Mouse (Mus musculus): ENCODE results near the gene Cdk7. TPM values are rescaled to one million over a fixed set of nuclear protein-coding genes. Genes with fewer than 3 reads are reported as not detected.
"Not testable (repeated sequence)": the region's sequence is repeated elsewhere in the genome, so short reads cannot be mapped to it uniquely, and the experiment has no call there.

Cdk7 gene
- total RNA-seq, 2 experiments from 2014 or later: 14.3 to 17.0 TPM

DNA sequence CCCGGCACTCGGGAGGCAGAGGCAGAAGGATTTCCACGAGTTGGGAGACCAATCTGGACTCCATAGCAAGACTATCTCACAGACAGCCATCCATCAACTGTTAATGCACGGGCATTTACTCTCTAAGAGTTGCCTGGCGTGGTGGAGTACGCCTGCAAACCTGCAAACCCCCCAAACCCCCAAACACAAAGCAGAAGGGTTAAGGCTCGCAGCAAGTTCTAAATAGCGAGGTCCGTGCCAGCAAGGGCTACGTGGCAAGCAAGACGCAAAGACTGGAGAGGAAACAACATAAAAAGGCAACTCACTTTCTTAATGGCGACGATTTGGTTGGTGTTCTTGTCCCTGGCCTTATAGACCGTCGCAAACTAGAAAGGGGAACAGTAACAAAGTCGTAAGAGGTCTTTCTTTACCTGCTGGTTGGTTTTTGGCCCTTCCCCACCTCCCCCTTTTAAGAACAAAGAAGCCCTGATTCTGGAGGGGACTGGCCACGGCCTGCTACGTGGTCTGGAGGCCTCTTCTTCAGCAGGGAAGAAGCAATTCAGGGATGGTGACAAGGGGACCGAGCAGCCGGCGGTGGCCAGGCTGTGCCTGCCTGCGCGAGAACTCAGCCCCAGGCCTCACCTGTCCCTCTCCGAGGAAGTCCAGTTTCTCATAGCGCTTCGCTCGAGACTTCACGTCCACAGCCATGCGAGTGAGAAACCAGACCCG, 432 bp downstream of the Cdk7 start:
- no peak for DNase-seq
- intact Hi-C loops (cut with DNase I; ENCODE audit: low total_unique reads): no loop called here

DNA sequence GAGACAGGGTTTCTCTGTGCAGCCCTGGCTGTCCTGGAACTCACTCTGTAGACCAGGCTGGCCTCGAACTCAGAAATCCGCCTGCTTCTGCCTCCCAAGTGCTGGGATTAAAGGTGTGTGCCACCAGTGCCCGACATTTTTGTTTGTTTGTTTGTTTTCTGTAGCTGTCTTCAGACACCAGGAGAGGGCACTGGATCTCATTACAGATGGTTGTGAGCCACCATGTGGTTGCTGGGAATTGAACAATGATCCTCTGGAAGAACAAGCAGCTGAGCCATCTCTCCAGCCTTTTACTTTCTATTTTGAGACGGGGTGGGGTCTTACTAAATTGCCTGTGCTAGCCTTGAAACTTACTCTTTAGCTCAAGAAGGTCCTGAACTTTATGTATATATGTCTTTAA, 2.2 kb downstream of the Cdk7 start:
- intact Hi-C loops (cut with DNase I; ENCODE audit: low total_unique reads); DNase-seq: not testable (repeated sequence)

DNA sequence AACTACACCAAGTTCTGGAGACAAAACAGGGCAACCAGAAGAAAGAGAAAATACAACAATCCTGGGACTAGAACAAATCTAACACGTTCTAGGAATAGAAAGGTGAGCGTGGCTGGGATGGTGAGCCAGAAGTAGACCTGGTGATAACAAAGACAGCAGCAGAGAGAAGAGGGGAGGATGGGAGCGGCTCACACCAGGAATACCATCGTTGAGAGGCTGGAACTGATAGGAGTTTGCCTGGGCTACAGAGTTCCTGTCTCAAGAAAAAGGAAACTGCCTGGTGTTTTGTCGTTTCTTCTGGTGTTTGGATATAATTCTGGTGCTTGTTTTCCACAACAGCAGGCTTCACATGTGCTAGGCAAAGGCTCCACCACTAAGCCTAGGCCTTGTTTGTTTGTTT, 2.7 kb downstream of the Cdk7 start:
- intact Hi-C loops (cut with DNase I; ENCODE audit: low total_unique reads): no loop called here
- no peak for DNase-seq

DNA sequence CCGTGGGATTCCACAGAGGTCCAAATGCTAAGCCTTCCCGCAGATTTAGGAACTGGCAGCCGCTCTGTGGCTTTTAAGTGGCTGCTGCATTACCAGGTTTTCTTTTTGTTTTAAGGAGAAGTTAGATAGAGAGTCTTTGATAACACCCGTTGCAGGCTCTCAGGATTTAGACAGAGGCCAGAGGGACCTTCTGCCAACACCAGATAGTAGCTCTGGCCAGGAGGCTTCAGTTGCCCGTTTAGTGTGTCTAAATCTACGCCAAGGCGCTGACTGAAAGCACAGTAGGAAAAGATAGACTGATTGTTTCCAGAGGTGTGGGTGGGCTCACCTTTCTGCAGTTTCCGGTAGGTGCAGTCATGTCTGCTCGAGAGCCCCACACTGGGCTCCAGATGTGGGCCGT, 5.5 kb downstream of the Cdk7 start:
- intact Hi-C loops (cut with DNase I; ENCODE audit: low total_unique reads): no loop called here
- no peak for DNase-seq

DNA sequence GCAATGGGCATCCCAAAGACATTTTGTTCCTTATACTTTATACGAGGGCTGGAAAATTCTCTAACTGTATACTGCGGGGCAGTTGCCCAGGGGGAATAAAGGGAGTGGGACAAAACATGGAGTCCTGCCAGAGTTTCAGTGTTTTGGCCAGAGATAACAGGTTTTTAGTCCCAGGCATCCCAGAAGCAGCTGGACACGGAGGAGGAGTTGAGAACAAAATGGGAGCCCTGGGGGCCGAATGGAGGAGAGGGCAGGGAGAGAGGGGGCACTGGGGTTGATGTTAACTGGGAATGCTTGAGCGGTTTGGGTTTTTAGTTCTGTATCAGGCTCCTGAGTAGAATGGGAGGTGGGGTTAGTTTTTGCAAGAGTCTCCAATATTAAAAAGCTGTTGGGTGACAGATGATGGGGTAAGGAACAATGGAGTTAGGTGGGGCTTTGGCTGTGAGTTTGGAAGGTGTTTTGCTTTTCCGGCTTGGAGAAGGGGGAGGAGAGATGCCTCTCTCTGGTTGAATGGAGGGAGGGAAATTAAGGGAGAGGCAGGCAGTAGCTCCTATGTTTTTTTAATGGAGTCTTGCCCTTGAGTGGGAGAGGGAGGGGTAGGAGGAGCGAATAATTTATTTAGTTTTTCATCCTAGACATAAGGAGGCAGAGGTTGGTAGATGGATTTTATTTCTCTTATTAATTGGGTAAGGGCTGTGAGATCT, 6.5 kb downstream of the Cdk7 start:
- DNase-seq: no peak
- intact Hi-C loops (cut with DNase I; ENCODE audit: low total_unique reads): no loop called here

DNA sequence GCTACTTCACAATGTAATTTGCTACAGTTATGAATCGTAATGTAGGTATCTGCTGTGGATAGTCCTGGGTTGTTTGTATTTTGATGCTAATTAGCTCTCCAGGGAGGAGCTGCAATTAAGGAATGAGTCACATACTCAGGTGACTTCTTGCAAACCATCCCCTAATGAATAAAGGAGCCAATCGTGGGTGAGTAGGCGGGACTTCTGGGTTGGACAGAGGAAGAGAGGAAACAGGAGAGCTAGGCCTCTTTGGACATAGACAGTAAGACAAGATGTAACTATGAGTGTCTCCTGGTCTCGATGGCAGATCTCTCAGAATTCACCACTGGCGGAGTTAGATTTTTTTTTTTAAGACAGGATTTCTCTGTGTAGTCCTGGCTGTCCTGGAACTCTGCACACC, 9.1 kb downstream of the Cdk7 start:
- intact Hi-C loops (cut with DNase I; ENCODE audit: low total_unique reads): no loop called here
- DNase-seq: no peak

DNA sequence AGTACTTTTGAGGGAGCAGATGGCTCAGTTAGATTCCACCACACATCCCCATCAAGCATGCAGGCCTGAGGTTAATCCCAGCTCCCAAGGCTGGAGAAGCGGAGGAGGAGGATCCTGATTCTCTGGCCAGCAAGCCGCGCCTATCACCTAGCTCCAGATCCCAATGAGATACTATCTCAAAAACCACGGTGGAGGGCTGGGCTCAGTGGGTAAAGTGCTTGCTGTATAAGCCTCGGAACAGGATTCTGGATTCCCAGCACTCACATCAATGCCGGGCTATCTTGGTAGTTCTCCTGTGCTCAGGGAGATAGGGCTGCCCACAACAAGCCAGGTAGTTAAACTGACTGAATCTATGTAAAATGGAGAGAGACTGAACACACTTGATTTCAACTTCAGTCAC, 15.3 kb downstream of the Cdk7 start:
- intact Hi-C loops (cut with DNase I; ENCODE audit: low total_unique reads): no loop called here

DNA sequence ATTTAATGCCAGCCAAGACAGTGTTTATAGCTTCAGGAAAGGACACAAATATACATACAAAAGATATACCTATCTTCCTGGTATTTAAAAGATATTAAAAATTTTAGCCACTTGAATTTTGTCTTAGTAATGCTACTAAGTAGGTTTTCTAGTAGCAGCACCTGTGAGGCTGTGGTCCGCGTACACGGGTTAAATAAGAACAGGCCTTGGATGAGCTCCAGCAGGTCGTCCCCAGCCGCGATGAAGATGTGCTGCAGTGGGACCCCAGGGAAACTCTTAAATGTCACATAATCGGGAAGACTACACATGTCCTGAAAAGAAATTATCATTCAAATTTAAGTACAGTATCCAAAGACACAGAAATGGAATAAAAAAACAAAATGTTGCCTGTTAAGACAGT, 24.5 kb downstream of the Cdk7 start:
- intact Hi-C loops (cut with DNase I; ENCODE audit: low total_unique reads): no loop called here
- DNase-seq: no peak

More for the DNA sequence above, 15.3 kb downstream of the Cdk7 start:
- DNase-seq: no peak

DNA sequence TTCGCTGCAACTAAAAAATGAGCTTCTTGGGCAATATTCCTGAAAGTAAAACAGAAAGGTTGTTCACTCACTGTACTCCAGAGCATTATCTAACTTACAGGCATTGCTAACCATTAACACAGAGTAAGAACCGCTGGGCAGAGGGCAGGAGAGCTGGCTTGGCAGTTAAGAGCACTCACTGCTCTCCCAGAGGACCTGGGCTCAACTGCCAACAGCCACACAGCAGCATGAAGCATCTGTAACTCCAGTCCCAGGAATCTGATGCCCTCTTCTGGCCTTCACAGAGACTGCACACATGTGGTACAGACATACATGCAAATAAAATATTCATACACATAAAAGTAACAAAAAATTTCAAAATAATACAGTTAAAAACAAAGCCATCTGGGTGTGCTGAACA, 27.3 kb downstream of the Cdk7 start:
- DNase-seq: no peak
- intact Hi-C loops (cut with DNase I; ENCODE audit: low total_unique reads): no loop called here

DNA sequence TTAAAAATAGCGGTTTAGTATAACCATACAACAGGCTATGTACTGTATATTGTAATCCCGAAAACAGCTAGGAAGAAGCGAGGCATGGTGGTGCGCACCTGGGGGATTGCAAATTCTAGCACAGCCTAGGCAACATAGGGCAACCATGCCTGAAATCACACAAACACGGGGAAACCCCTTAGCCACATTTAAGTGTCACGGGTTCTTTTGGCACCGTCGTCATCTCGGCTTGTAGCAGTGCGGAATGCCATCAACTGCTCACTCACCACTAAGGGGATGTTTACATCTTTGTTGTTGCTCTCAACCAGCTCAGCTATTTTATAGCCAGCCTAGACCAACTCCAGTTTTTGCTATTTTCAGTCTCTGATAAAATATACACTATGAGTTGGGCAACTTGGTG, 31.9 kb downstream of the Cdk7 start:
- intact Hi-C loops (cut with DNase I; ENCODE audit: low total_unique reads): no loop called here
- no peak for DNase-seq

DNA sequence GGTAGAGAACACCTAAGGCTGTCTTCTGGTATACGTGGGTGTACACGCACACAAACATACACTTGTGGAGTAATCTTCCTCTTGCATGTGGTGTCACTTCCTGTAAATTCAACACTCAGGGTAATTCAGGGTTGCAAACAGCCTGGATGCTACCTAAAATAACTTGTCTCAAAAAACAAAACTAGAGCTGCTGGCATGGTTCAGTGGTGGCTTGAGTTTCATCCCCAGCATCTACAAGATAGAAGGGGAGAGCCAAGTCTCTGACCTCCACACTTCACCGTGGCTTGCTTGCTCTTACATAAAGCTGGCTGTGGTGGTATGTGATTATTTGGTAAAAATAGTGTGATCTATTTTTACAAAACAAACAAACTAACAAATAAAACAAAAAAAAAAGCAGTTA, 33.2 kb downstream of the Cdk7 start:
- peak; percentile 9 for DNase-seq

DNA sequence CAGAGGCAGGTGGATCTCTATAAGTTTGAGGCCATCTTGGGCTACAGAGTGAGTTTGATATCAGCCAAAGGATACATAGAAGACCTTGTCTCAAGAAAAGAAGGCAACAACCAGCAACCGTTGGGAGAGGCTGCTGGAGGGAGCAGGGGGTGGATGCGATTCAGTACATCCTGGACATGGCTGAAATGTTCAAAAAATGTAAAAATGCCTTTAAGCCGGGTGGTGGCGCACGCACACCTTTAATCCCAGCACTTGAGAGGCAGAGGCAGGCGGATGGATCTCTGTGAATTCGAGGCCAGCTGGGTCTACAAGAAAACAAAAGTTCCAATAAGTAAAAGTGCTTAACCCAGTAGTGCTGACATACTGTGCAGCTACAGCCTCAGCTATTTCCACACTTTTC, 43.2 kb downstream of the Cdk7 start:
- intact Hi-C loops (cut with DNase I; ENCODE audit: low total_unique reads): no loop called here
- no peak for DNase-seq

More for the DNA sequence above, 33.2 kb downstream of the Cdk7 start:
- intact Hi-C loops (cut with DNase I; ENCODE audit: low total_unique reads): no loop called here

DNA sequence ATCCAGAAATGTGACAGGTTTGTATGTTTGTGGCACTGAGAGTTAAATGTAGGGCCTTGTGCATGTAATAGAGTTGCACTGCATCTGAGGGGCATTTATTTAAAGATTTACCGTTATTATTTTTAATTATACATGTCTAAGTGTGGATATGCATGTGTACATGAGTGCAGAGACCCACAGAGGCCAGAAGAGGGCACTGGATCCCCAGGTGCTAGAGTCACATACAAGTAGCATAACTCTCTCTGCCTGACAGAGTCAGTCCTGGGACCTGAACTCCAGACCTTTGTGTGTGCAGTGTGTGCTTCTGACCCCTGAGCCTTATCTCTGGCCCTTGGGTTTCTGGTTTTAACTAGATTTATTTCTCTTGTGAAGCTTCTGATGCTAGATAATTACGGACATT, 46.4 kb downstream of the Cdk7 start:
- no peak for DNase-seq
- intact Hi-C loops (cut with DNase I; ENCODE audit: low total_unique reads): no loop called here

DNA sequence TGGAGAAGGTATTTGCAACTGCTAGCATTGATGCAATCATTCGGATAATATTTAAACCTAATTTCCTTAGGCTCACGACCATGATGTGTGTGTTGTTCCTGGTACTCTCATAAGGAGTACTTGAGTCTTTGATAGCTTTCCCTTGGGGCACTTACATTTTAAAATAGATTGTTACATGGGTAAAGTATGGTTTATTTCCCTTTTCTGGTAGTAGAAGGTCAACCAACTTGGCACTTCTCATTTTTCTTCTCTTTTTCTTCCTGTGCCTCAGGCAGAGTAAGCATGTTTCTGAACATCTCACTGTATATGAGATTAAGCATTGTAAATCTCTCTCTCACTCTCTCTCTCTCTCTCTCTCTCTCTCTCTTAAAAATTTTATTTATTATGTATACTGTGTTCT, 47.9 kb downstream of the Cdk7 start:
- intact Hi-C loops (cut with DNase I; ENCODE audit: low total_unique reads): no loop called here
- DNase-seq: no peak

DNA sequence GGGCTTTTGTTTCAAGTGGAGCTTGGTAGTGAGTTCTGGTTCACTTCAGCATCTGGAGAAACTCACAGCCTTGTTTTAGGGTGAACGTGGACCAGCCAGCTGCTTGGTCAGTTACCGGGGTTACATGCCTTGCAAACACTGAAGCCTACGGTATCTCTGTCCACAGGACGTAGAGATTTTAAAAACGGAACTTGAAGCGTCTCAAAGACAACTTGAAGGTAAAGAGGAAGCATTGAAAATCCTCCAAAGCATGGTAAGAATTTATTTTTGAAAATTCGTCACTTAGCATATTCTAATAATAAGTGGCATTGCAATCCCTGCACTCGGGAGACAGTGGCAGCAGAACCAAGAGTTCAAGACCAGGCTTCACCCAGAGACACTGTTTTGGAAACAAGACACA, 49.1 kb downstream of the Cdk7 start:
- intact Hi-C loops (cut with DNase I; ENCODE audit: low total_unique reads): no loop called here
- DNase-seq: no peak

DNA sequence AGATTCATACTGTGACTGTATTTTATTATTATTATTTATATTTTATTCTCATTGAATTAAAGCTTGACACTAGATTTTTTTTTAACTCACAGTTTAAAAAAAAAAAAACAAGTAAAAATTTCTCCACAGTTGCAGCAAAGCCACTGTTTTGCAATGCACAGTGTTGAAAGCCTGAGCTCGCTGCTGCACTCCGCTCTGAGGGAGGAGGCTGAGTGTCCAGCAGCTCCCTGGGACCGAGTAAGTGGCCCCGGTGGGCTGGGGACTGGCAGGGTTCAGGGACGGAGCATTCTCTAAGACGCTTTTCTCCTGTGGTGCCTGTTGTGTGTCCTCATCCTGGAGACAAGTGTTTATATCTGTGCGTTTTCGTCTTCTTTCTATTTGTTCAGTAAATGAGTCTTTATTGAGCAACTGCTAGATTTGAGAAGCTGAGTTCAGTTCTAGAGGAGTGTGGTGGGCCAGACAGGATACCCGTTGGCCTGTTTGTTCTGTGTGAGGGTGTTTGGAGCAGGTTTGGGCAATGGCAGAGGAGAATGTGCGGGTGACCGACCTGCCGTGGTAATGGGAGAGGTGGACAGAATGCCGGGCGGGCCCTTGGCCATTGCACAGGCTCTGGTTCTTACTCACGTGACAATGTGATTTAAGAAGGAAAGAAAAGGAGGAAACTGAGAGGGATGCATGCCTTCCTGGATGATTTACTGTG, 54.7 kb downstream of the Cdk7 start:
- intact Hi-C loops (cut with DNase I; ENCODE audit: low total_unique reads): no loop called here
- DNase-seq: no peak

DNA sequence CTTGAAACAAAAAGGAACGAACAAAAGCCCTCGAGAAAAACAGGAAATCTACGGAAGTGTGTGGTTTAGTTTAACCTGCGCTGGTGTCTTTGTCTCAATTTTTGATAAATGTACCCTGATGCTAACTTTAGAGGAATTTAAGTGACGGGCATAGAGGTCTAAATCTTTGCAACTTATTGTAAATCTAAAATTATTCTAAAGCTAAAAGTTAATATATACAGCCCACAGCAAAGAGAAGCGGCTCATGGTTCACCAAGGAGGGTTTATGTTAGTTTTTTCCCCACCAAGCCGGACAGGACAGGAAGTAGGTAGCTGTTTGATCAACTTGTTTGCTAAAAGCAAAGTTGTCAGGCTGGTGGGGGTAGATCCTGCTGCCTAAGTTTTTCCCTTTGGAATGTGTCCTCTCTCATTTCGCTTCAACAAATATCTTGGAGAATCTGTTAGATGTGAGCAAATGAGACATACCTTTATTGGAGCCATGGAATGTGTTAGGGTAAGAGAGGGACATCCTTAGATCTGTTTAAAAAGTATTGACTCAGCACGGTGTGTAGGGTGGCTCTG, 60.5 kb downstream of the Cdk7 start:
- no peak for DNase-seq
- intact Hi-C loops (cut with DNase I; ENCODE audit: low total_unique reads): no loop called here

DNA sequence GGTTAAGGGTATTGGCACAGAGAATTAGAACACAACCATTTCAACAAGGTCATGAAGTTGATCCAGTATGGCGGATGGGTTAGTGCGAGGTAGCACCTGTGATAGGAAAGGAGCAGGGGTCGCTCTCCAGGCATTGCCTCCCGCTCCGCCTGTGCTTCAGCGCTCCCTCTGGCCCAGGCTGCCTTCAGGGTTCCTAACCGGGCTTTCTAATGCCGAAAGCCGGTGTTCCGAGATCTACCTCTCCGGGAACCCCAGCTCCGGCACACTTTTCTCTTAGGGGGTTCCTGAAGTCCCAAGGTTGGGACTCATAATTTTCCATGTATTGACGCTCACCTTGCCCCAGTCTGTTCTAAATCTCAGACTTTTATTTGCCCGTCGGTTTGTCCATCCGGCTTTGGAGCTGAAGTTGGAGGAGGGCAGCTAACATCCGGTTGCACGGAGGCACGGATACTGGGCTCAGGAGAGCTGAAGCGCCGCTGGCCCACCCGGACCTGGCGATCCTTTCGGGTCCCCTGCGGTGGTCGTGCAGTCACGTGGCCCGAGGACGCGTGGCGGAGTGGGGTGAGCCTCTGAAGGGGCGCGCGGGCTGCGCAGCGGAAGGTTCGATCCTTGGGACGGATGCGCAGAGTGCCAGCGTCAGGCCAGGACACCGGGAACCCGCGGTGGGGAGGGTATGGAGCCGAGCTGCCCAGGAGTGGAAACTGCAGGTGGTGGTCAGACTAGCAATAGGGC, 61.3 kb downstream of the Cdk7 start, which contains the start of gene Ccdc125:
Gene Ccdc125, plus strand, starts transcription at position 427 of the 732 bp plus-strand sequence.
- peak; percentile 19 for DNase-seq
- intact Hi-C loops (cut with DNase I; ENCODE audit: low total_unique reads): no loop called here

DNA sequence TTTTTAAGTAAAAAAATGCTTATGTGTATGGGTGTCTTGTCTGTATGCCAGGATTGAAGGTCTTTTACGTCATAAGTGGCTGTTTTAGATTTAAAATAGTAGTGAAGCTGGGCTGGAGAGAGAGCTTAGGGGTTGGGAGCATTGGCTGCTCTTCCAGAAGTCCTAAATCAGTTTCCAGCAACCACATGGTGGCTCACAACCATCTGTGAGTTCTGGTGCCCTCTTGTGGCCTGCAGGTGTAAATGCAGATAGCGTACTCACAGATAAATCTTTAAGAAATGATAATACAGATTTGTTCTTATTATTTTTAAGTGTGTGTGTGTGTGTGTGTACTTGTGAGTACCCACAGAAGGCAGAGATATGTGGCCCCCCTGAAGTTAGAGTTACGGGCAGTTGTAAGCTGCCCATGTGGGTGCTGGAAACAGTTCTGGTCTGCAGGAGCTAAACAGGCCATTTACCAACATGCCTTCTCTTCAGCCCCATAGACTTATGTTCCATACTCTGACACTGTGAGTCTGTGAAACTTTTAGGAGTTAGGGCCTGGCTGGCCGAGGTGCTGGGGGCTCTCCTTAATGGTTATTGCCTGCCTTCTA, 70.8 kb downstream of the Cdk7 start:
- intact Hi-C loops (cut with DNase I; ENCODE audit: low total_unique reads): no loop called here
- peak; percentile 55 for DNase-seq

Measured in gastrocnemius, postnatal 14 days (tissue).